Mouse (Mus musculus) cerebellum, postnatal 25 days (tissue): ENCODE results near the gene Gm20441.
A peak's percentile ranks its signal among the peaks of the same experiment; 100 is the strongest.
"Not testable (repeated sequence)": the region's sequence is repeated elsewhere in the genome, so short reads cannot be mapped to it uniquely, and the experiment has no call there.

Source experiments
- DNase-seq, 2 experiments: peaks; one replicate each; pipeline ENCODE4 v3.0.0; 2021; ENCODE audit warnings: mixed read lengths in 2 of 2

Gene Gm20441

DNA sequence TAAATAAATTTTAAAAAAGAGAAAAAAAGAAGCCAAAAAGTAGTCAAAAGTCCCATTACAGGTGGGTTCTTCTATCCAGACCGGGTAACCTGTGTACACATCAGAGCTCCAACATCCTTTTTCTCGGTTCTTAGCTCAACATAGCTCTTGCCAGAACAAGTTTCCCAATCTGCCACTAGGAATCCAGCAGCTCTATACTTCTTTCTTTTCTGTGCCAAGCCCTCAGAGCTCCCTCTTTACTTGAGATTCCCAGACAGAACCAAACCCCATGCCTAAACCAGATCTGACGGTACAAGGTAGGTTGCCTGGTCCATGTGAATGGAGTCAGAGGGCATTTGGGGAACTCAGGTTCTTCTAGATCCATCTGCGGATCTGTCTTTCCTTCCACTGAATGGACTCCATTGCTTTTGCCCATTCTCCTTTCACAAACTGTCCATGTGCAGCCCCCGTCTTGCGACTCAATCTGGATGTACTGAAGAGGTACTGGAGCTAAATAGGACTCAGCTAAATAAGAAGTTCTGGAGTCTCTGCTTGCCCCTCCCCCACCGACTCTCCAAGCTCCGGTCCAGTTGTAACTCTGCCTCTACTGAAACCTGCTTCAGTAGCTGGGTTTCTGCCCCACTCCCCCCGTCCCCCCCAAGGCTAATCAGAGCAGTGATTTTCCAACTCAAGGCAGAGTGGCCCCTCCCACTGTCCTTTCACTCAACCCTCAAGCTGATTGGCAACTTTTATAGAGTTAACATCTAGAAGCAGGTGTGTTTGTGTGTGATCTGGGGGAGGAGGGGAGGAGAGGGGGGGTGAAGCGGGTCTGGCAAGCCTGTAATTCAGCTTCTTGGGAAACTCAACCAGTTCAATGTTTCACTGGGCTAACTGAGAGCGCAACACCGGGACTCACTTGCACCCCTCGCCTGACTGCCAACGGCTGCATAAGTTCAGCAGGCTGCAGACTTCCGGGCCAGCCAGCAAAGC lies 1.3 kb downstream of the Gm20441 start:
- DNase-seq: no peak

DNA sequence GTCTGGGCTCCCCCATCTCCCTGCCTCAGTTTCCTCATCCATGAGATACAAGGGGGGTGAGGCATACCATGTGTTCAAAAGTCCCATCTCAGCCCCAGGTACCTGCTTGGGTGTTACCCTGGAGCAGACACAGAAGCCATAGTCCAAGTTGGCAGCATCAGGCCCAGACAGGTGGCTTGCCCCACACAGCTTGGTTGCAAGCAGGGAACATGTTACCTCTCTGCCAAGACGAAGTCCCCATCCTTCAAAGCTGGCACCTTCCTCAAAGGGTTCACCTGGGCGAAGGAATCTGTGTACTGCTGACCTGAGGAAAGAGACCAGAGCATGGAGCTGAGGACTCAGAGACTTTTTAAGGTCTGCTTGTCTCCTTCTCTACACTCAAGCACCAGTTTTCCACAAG lies 2.9 kb downstream of the Gm20441 start:
- no peak for DNase-seq

DNA sequence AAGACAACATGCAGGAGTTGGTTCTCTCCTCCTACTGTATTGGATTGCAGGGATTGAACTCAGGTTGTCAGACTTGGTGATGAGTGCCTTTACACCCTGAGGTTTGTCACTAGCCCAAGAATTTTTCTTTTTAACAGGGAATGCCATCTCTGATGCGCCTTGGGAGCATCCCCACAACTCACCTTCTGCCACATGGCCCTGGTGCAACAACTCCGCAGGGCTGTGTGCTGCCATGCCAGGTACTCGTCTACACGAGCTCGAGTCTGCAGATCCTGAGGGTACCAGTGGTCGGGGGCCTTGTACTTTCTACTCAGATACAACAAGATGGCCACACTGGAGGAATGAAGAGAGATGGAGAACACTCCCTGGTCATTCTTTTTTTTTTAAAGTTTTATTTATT lies 4.2 kb downstream of the Gm20441 start:
- DNase-seq: no peak

DNA sequence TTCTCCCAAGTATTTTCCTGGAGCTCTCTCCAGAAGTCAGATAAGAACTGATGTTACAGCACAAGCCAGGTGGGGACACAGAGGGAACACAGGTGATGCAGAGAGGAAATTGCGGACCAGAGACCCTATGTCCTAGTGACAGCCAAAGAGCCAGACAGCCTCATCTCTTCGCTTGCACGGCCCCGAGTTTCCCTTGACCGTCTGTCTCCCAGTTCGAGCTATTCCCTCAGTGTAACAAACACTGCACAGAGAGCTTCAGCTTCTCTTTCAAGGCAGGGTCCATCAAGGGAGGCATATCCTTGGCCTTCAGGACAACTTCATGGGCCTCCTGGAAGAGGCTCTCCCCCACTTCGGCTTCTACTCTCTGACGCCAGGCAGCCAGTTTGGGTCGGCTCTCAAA lies 6.2 kb downstream of the Gm20441 start:
- no peak for DNase-seq

DNA sequence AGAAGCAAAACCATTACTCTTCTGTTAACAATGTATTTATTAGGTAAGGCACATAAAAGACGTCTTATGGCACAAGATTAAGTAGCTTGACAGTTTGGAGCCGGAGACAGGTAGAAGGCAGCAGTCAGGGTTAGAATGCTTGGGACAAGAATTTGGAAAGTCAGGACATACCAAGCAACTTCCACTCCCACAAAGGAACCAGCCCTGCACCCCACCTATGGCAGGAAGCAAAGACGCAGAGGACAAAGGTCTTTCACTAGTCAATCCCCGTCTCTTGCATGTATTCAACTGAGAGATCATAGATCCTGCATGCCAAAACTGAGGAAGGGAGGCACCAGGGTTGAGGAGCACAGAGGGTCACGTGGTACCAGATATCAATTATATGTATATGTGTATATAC lies 6.7 kb downstream of the Gm20441 start:
- no peak for DNase-seq

DNA sequence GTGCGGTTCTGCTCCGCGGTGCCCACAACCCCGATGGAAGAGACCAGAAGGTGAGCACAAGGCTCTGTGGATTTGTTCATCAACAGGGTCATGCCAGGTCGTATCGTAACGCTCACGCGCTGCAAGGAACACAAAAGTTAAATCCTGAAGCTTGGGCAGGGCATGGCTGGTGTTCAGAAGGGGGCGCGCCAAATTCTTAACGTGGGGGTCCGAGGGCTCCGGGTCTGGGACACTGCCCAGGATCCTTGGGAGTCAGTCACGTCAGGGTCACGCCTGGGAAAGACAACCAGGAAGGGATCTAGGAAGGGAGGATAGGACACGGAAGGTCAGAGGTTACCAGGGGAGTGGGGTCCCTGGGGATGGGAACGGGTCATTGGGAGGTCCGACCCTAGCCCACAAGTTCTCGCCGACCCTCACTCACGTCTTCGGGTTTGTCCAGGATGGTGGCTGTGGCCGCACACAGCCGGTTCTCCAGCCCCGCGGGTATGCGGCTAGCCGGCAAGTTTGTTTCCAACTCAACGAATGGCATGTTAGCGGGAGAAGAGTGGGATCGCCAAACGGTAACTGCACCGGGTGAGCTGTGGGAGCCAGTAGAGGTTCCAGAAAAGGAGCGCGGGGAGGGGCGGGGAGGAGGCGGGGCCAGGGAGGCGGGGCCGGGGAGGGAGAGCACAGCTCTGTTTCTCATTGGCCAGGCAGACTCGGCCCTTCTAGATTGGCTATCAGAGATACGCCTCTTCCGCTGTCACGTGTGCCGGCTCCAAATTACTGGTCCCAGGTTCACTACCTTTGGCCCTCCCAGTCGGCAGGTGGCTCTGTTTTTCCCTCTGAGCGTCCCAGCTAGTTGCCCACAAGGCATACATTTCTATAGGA lies 7.7 kb downstream of the Gm20441 start, which contains the start of gene Ddt:
TSS of gene Ddt (minus strand) at position 620 of the 870 bp plus-strand sequence.
- DNase-seq: peak; percentile 85 to 95

DNA sequence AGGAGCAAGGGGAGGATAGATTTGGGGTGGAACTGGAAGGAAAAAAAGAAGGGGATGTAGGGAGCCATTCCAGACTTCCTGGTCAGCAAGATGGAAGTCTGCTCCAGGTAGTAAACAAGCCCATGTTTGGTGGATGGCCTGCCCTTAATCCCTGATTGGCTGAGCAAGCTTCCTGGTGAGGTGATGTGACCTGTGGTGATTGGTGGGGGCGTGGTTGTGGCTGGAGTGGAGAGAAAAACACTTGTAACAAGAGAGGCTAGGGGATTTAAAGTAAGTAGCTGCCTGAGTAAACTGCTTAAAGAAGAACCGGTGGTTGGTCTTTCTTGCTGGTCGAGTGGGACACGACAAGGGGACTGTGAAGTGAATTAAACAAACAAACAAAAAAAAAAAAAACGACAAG lies 13.0 kb downstream of the Gm20441 start:
- DNase-seq: not testable (repeated sequence)

DNA sequence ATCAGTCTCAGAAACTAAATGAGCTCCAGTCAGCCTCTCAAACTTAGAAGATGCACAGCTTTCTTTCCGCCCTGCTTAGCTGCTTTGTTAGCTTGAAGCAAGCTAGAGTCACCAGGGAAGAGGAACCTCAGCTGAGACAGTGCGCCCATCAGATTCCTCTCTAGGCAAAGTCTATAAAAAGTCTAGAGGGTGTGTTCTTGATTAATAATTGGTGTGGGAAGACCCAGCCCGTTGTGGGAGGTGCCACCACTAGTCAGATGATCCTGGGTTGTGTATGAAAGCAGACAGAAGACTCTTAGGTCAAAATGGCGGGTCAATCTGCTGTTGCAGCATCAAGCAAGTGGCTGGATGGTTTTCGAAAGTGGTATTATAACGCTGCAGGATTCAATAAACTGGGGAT lies 13.9 kb downstream of the Gm20441 start:
- DNase-seq: no peak

DNA sequence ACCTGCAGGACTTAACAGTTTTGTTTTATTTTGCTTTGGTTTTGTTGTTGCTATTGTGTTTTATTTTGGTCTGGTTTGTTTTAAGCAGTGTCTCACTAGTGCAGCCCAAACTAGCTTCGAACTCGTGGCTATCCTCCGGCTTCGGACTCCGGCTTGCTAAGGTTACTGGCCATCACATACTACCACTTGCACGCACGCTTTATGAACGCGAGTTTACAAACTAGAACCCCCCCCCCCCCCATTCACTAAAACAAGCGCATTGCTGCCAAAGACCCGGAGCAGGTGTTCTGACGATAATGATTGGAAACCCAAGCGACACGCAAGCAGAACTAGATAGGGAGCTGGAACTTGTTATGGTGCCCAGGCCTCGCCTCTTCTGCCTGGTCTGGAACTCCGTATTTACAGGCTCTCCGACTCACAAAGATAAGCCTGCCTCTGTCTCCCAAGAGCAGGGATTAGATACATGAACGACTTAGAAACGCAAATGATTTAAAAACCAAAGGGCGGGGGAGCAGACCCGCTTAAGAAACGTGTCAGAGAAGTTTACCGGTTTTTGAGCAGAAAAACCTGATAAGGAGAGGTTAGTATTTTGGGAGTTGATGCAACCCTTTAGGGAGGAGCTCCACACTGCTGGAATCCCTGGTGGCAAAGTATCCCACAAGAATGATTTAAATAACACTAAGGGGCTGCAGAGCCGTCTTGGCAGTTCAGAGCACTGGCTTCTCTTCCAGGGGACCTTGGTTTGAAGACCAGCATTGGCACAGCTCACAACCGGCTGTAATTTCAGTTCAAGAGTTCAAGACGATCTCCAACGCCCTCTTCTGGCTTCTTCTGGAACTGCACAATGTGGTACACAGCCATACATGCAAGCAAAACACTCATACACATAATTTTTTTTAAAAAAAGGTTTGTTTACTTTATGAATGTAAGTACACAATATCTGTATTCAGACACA lies 16.0 kb downstream of the Gm20441 start:
- DNase-seq: peak; percentile 71 to 82

DNA sequence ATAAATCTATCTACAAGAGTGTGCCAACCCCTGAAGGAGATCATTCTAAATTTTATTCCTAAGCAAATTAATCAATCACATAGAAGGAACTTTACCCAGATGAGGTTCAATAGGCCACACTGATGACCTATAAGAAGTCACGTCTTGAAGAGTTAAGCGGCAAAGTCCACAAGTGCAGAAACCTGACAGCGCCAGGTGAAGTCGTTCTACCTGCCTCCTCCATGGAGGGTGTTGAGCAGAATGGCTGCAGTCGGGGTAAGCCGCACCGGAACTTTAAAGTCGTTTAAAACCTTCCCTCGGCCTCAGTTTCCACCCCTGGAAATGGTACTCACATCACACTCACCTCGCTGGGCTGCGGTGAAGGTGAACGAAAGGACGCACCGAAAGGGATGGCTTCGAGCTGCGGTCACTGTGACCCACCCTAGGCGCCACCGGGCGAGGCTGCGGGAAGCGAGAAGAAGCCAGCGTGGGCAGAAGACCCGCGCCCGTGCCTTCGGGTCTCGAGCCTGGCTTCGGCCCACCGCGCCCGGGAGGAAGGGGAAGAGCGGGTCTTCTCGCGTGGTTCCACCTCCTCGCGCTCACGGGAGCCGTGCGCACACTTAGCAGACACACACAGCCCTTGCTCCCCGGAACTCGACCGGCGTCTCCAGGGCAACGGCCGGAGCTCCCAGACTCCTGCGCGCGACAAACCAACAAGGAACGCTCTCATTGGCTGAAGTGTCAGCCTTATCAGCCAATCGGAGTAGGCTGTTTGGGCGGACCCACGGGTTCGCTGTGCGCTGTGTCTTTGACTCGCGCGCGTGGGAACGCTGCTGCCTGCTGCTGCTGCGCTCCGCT lies 16.9 kb downstream of the Gm20441 start, which contains the start of gene Cabin1:
TSS of gene Cabin1 (minus strand) at position 660 of the 837 bp plus-strand sequence.
- peak; percentile 97 to 98 for DNase-seq

DNA sequence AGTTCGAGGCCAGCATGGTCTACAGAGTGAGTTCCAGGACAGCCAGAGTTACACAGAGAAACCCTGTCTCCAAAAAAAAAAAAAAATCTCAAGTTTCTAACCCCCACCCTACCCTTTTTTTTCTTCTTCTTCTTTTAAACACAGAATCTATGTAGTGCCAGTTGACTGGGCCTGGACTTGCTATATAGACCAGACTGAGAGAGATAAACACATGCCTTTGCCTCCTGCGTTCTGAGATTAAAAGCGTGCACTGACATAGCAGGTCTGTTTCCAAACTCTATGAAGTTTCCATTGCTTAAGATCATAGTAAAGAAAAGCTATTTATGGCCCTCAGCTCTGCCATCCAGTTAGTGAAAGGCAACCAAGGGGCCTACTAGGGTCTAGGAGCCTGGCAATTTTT lies 18.3 kb downstream of the Gm20441 start:
- DNase-seq: no peak

DNA sequence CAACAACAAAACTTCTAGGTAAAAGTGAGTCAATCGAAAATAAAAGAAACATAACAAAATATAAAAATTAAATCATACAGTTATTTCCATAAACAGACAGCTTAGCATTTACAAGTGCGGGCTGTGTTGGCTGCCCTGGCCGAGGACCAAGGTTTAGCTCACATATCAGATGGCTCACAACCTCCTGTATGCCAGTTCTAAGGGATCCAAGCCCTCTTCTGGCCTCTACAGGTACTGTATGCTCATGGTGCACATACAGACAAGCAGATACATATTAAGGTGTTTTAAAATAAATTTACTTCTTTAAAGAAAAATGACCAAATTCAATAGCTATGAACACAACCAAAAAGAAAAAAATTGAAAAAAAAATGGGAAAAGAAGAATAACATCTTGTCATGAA lies 20.4 kb downstream of the Gm20441 start:
- DNase-seq: no peak

DNA sequence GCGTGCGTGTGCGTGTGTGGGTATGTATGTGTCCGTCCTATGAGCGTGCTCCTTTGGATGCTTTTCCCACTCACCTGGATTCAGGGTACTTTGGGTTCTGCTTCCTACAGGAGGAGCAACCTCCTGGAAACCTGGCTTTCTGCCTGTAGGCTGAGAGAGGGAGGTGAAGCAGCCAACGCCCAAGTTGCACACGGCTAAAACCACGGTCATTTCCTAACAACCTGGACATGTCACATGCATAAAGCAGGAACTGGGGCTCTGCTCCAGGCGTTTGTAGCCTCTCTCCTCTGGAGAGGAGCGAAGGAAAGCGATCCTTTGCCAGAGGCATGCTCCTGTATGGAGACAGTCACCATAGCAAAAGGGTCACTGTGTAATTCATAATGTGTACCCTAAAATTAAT lies 24.0 kb downstream of the Gm20441 start:
- DNase-seq: no peak

DNA sequence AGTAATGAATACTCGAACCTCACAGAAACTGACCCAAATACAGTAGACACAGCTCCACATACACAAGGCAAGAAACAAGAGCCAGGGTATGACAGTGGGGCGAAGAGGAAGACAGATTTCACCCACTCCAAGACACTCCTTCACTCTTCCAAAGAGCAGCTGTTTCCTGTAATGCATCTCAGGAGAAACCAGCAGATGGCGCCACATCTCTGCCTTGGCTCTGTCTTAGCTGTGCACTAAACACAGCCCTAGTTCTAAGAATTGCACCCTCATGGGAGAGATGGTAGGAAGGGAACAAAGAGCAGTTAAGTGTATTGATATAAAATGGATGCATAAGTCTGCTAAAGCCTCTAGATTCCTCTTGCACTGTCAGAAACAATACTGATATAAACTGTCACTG lies 36.7 kb downstream of the Gm20441 start:
- DNase-seq: peak; percentile 90 to 93

DNA sequence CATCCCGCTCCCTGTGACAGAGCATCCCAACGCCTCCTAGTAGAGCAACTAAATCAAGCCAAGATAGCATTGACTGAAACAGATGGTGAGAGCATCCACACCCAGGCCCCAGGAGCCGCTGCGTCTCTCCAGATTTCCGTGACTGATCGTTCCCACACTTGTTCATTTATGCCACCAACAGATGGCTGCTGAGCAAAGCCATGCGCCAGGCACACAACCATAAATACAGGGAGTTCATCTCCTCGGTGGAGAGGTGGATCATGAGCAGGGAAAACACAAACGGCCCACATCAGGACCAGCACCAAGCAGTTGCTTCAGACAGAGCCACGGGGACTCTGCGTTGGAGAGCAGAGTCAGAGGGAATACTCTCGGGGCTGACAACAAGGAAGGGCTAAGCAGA lies 37.4 kb downstream of the Gm20441 start:
- DNase-seq: peak; percentile 75 to 76

DNA sequence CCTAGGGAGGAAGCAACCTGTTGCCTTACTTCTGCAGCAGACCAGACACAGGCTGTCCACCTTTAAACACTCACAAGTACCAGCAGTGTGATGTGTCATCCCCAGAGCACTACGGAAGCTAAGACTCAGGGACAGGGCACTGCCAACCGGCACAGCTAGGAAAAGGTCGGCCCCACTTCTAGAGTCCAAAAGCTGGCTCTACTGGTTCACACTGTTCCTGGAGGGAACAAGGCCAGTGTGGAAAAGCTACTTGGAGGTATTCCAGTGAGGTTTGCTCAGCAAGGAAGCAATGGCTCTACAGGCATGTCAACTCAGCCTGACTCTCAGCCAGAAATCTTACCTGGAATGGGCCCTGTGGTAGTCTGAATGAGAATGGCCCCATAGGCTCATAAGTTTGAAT lies 39.9 kb downstream of the Gm20441 start:
- DNase-seq: peak in 1 of 2 experiments; percentile 37

DNA sequence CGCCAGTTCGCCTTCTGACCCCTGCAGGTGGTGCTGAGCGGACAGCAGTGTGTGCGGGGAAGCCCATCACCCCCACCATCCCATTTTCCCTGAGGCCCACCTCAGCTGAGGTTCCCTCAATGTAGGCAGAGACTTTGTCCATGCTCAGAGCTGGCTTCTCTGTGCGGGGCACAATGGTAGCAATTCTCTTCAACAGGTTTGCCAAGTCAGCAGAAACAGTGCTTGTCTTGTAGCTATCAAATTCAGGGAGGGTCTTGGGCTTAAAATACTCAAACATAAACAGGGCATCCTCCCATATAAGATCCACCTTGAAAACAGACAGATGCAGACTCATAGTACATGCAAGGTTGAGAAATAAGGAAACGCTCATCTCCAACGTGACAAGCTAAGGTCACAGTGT lies 55.3 kb downstream of the Gm20441 start:
- no peak for DNase-seq
